Mouse (Mus musculus): ENCODE results near the gene B9d2. TPM values are rescaled to one million over a fixed set of nuclear protein-coding genes. Genes with fewer than 3 reads are reported as not detected.

B9d2 gene
- polyA plus RNA-seq, 1 experiment from 2014 or later: 49.8 TPM

GRCm38 (mm10) chr7:25689603-25690021 is 9.0 kb downstream of the B9d2 start:
- no peaks in the 10 kb centered on the region for H3K36me3 ChIP-seq (ENCODE audit: control insufficient read depth, insufficient read depth, low read length)
- H3K27me3 ChIP-seq (replicated peaks; ENCODE audit: control insufficient read depth, insufficient read depth, low read length): peaks cover 48% of the 10 kb centered on the region
- H3K4me3 ChIP-seq (ENCODE audit: low read length): peak overlapping the region; percentile 49
- 9% methylated on average over 12 of the region's 12 CpGs for WGBS
- peaks cover 3% of the 10 kb centered on the region; the same call in 1 of the 2 replicates for H3K9me3 ChIP-seq (ENCODE audit: control insufficient read depth, low read length)
- H3K27ac ChIP-seq (ENCODE audit: low read depth, low read length): no peak overlapping the region
- H3K4me1 ChIP-seq (ENCODE audit: control insufficient read depth, insufficient read depth, low read depth, low read length): peaks cover 28% of the 10 kb centered on the region
- peak overlapping the region; percentile 66 for H3K4me2 ChIP-seq (ENCODE audit: low read length)
- H3K9ac ChIP-seq (ENCODE audit: low read depth, low read length): peak overlapping the region; percentile 48
- no peak for ATAC-seq

- H3K4me1 ChIP-seq (ENCODE audit: control insufficient read depth, insufficient read depth, low read depth, low read length): peaks cover 28% of the 10 kb centered on the region
- H3K9me3 ChIP-seq (ENCODE audit: control insufficient read depth, low read length): peaks cover 3% of the 10 kb centered on the region; the same call in 1 of the 2 replicates
- ATAC-seq: no peak
- no peak overlapping the region for H3K27ac ChIP-seq (ENCODE audit: low read depth, low read length)
- peak overlapping the region; percentile 66; the same call in 1 of the 2 replicates for H3K4me2 ChIP-seq (ENCODE audit: low read length)
- H3K36me3 ChIP-seq (ENCODE audit: control insufficient read depth, insufficient read depth, low read length): no peaks in the 10 kb centered on the region
- H3K27me3 ChIP-seq (replicated peaks; ENCODE audit: control insufficient read depth, insufficient read depth, low read length): peaks cover 48% of the 10 kb centered on the region
- WGBS: 32% methylated on average over 5 of the region's 5 CpGs
- H3K4me3 ChIP-seq (ENCODE audit: low read length): no peak overlapping the region
- H3K9ac ChIP-seq (ENCODE audit: low read depth, low read length): no peak overlapping the region
These were observed 9.5 kb downstream of the B9d2 start for GRCm38 (mm10) chr7:25690051-25690450.

GRCm38 (mm10) chr7:25694104-25694503 is 13.5 kb downstream of the B9d2 start:
- peak; percentile 31; the same call in 1 of the 2 replicates for ATAC-seq
- Histone ChIP-seq H3K9ac (ENCODE audit: low read depth, low read length) (no peak overlapping the region), H3K9me3 (ENCODE audit: control insufficient read depth, low read length) (peaks cover 3% of the 10 kb centered on the region; the same call in 1 of the 2 replicates), H3K27ac (ENCODE audit: low read depth, low read length) (no peak overlapping the region), H3K4me1 (ENCODE audit: control insufficient read depth, insufficient read depth, low read depth, low read length) (peaks cover 3% of the 10 kb centered on the region), H3K36me3 (ENCODE audit: control insufficient read depth, insufficient read depth, low read length) (no peaks in the 10 kb centered on the region), H3K4me2 (ENCODE audit: low read length) (no peak overlapping the region), H3K27me3 (replicated peaks; ENCODE audit: control insufficient read depth, insufficient read depth, low read length) (peaks cover 19% of the 10 kb centered on the region), H3K4me3 (ENCODE audit: low read length) (no peak overlapping the region)
- 35% methylated on average over 8 of the region's 8 CpGs for WGBS

GRCm38 (mm10) chr7:25699851-25700250 is 19.3 kb downstream of the B9d2 start:
- WGBS: 56% methylated on average over 13 of the region's 13 CpGs
- Histone ChIP-seq H3K27me3 (replicated peaks; ENCODE audit: control insufficient read depth, insufficient read depth, low read length) (no peaks in the 10 kb centered on the region), H3K9me3 (ENCODE audit: control insufficient read depth, low read length) (no peaks in the 10 kb centered on the region), H3K4me1 (ENCODE audit: control insufficient read depth, insufficient read depth, low read depth, low read length) (peaks cover 3% of the 10 kb centered on the region; the same call in 1 of the 2 replicates), H3K4me2 (ENCODE audit: low read length) (no peak overlapping the region), H3K27ac (ENCODE audit: low read depth, low read length) (no peak overlapping the region), H3K36me3 (ENCODE audit: control insufficient read depth, insufficient read depth, low read length) (no peaks in the 10 kb centered on the region), H3K9ac (ENCODE audit: low read depth, low read length) (no peak overlapping the region), H3K4me3 (ENCODE audit: low read length) (no peak overlapping the region)
- no peak for ATAC-seq

- WGBS: 79% methylated on average over 12 of the region's 12 CpGs
- Histone ChIP-seq H3K27me3 (replicated peaks; ENCODE audit: control insufficient read depth, insufficient read depth, low read length) (no peaks in the 10 kb centered on the region), H3K27ac (ENCODE audit: low read depth, low read length) (no peak overlapping the region)
These were observed 20.2 kb downstream of the B9d2 start for GRCm38 (mm10) chr7:25700732-25701131.

GRCm38 (mm10) chr7:25702350-25702749 is 21.8 kb downstream of the B9d2 start:
- peaks cover 3% of the 10 kb centered on the region; the same call in 1 of the 2 replicates for H3K4me1 ChIP-seq (ENCODE audit: control insufficient read depth, insufficient read depth, low read depth, low read length)
- WGBS: 95% methylated on average over 2 of the region's 2 CpGs

More at GRCm38 (mm10) chr7:25700732-25701131, 20.2 kb downstream of the B9d2 start:
- Histone ChIP-seq H3K4me3 (ENCODE audit: low read length) (no peak overlapping the region), H3K36me3 (ENCODE audit: control insufficient read depth, insufficient read depth, low read length) (no peaks in the 10 kb centered on the region), H3K4me2 (ENCODE audit: low read length) (no peak overlapping the region), H3K9ac (ENCODE audit: low read depth, low read length) (no peak overlapping the region), H3K4me1 (ENCODE audit: control insufficient read depth, insufficient read depth, low read depth, low read length) (peaks cover 3% of the 10 kb centered on the region; the same call in 1 of the 2 replicates), H3K9me3 (ENCODE audit: control insufficient read depth, low read length) (no peaks in the 10 kb centered on the region)
- no peak for ATAC-seq

GRCm38 (mm10) chr7:25703793-25704494 is 23.4 kb downstream of the B9d2 start:
- Histone ChIP-seq H3K9ac (ENCODE audit: low read depth, low read length) (no peak overlapping the region), H3K9me3 (ENCODE audit: control insufficient read depth, low read length) (no peaks in the 10 kb centered on the region), H3K27ac (ENCODE audit: low read depth, low read length) (no peak overlapping the region), H3K4me3 (ENCODE audit: low read length) (peak overlapping the region; percentile 41; the same call in 1 of the 2 replicates), H3K36me3 (ENCODE audit: control insufficient read depth, insufficient read depth, low read length) (no peaks in the 10 kb centered on the region), H3K27me3 (replicated peaks; ENCODE audit: control insufficient read depth, insufficient read depth, low read length) (no peaks in the 10 kb centered on the region), H3K4me2 (ENCODE audit: low read length) (peak overlapping the region; percentile 67), H3K4me1 (ENCODE audit: control insufficient read depth, insufficient read depth, low read depth, low read length) (peaks cover 3% of the 10 kb centered on the region; the same call in 1 of the 2 replicates)
- ATAC-seq: peak; percentile 15; the same call in 1 of the 2 replicates
- 18% methylated on average over 10 of the region's 10 CpGs for WGBS

More at GRCm38 (mm10) chr7:25702350-25702749, 21.8 kb downstream of the B9d2 start:
- Histone ChIP-seq H3K4me2 (ENCODE audit: low read length) (no peak overlapping the region), H3K27ac (ENCODE audit: low read depth, low read length) (no peak overlapping the region), H3K9me3 (ENCODE audit: control insufficient read depth, low read length) (no peaks in the 10 kb centered on the region), H3K4me3 (ENCODE audit: low read length) (no peak overlapping the region), H3K36me3 (ENCODE audit: control insufficient read depth, insufficient read depth, low read length) (no peaks in the 10 kb centered on the region), H3K27me3 (replicated peaks; ENCODE audit: control insufficient read depth, insufficient read depth, low read length) (no peaks in the 10 kb centered on the region), H3K9ac (ENCODE audit: low read depth, low read length) (no peak overlapping the region)
- ATAC-seq: no peak

GRCm38 (mm10) chr7:25704716-25705364 is 24.3 kb downstream of the B9d2 start:
- WGBS: 7% methylated on average over 21 of the region's 37 CpGs
- H3K27me3 ChIP-seq (replicated peaks; ENCODE audit: control insufficient read depth, insufficient read depth, low read length): no peaks in the 10 kb centered on the region
- H3K4me2 ChIP-seq (ENCODE audit: low read length): peak overlapping the region; percentile 67
- H3K9me3 ChIP-seq (ENCODE audit: control insufficient read depth, low read length): no peaks in the 10 kb centered on the region
- no peak overlapping the region for H3K27ac ChIP-seq (ENCODE audit: low read depth, low read length)
- ATAC-seq: peak; percentile 58
- H3K4me3 ChIP-seq (ENCODE audit: low read length): peak overlapping the region; percentile 41
- no peaks in the 10 kb centered on the region for H3K36me3 ChIP-seq (ENCODE audit: control insufficient read depth, insufficient read depth, low read length)
- peaks cover 3% of the 10 kb centered on the region; the same call in 1 of the 2 replicates for H3K4me1 ChIP-seq (ENCODE audit: control insufficient read depth, insufficient read depth, low read depth, low read length)
- H3K9ac ChIP-seq (ENCODE audit: low read depth, low read length): peak overlapping the region; percentile 60

- WGBS: 67% methylated on average over 6 of the region's 6 CpGs
- Histone ChIP-seq H3K9me3 (ENCODE audit: control insufficient read depth, low read length) (no peaks in the 10 kb centered on the region), H3K36me3 (ENCODE audit: control insufficient read depth, insufficient read depth, low read length) (no peaks in the 10 kb centered on the region), H3K27ac (ENCODE audit: low read depth, low read length) (no peak overlapping the region), H3K4me3 (ENCODE audit: low read length) (no peak overlapping the region), H3K4me1 (ENCODE audit: control insufficient read depth, insufficient read depth, low read depth, low read length) (peaks cover 11% of the 10 kb centered on the region), H3K27me3 (replicated peaks; ENCODE audit: control insufficient read depth, insufficient read depth, low read length) (no peaks in the 10 kb centered on the region), H3K4me2 (ENCODE audit: low read length) (no peak overlapping the region), H3K9ac (ENCODE audit: low read depth, low read length) (no peak overlapping the region)
- no peak for ATAC-seq
These were observed 25.2 kb downstream of the B9d2 start for GRCm38 (mm10) chr7:25705801-25706251.

Data from hindbrain, embryonic 16.5 days (tissue).